Mouse (Mus musculus): ENCODE results near the gene Erlec1.

DNA sequence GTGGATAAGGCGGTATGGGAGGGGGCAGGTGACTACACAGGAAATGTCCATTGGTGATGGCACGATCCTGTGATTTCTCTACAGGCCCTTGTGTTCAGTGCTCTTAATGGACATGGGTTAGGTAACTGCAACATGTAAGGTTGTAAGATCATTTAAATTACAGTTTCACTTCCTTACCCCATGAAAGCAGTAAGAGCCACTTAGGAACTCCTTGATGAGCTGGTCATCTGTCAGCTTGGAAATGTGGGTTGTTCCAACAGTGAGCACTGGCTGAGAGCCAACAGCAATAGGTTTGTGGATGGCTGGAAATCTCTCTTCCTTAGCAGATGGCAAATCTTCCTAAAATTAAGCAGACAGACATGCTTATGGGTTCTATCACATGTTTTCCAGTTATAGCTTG is 10.6 kb downstream of the Erlec1 start:
- no peak for TF ChIP-seq CTCF (IDR thresholded peaks at IDR 0.05; ENCODE audit: control insufficient read depth, insufficient read depth, insufficient replicate concordance, low read depth, low read length)
- TF ChIP-seq POLR2A (IDR thresholded peaks at IDR 0.05; ENCODE audit: control insufficient read depth, low read depth, low read length): no peak

Data from testis, adult 2 months (tissue).